Mouse (Mus musculus) neural tube, embryonic 11.5 days (tissue): ENCODE measurements at regions not wholly inside any gene's neighbourhood (a gene's known extent, or its start where the extent isn't known, plus 50 kb on each side); places are given as distances from the start of the nearest gene placed in this dataset.

Source experiments
- ATAC-seq: fragments of 200-750 bp; cut with Nextera tagmentation; 2 replicates; pipeline ENCODE4 v1.8.0; 2017; ENCODE audit warnings: moderate number of reproducible peaks, mild to moderate bottlenecking, moderate TSS enrichment, moderate library complexity; ENCODE audit not compliant: insufficient read depth, low FRiP score, low TSS enrichment
- DNase-seq: peaks from one replicate; pipeline ENCODE4 v3.0.0-alpha.2; 2015; ENCODE audit warnings: low spot score
- H3K27ac ChIP-seq: fragments of 300-500 bp; sonication (generic); 2 replicates; pipeline ENCODE4 v1.5.1; 2014; ENCODE audit warnings: low read depth, mild to moderate bottlenecking, low read length
- H3K27me3 ChIP-seq: fragments of 300-500 bp; sonication (generic); 2 replicates; pipeline ENCODE4 v1.6.1; 2014; ENCODE audit warnings: mild to moderate bottlenecking, low read length, mixed read lengths; ENCODE audit not compliant: control insufficient read depth, insufficient read depth
- H3K36me3 ChIP-seq: fragments of 300-500 bp; sonication (generic); 2 replicates; pipeline ENCODE4 v1.6.1; 2014; ENCODE audit warnings: mild to moderate bottlenecking, low read length, moderate library complexity, mixed read lengths; ENCODE audit not compliant: control insufficient read depth, insufficient read depth
- H3K4me1 ChIP-seq: fragments of 300-500 bp; sonication (generic); 2 replicates; pipeline ENCODE4 v1.6.1; 2014; ENCODE audit warnings: low read length, mixed read lengths; ENCODE audit not compliant: control insufficient read depth, insufficient read depth
- H3K4me2 ChIP-seq: fragments of 300-500 bp; sonication (generic); 2 replicates; pipeline ENCODE4 v1.6.1; 2014; ENCODE audit warnings: low read depth, mild to moderate bottlenecking, moderate library complexity
- H3K4me3 ChIP-seq: fragments of 300-500 bp; sonication (generic); 2 replicates; pipeline ENCODE4 v1.5.1; 2014; ENCODE audit warnings: low read depth, low read length
- H3K9ac ChIP-seq: fragments of 300-500 bp; sonication (generic); 2 replicates; pipeline ENCODE4 v1.6.1; 2014; ENCODE audit warnings: mild to moderate bottlenecking, low read length
- H3K9me3 ChIP-seq: fragments of 300-500 bp; sonication (generic); 2 replicates; pipeline ENCODE4 v1.6.1; 2016; ENCODE audit warnings: low read length; ENCODE audit not compliant: control insufficient read depth
- WGBS: fragments of 180-500 bp; shearing (Covaris S2); extraction: QIAGEN DNeasy Blood & Tissue Kit; methylation state at CpG from one replicate; pipeline ENCODE4 v1.1.7; 2014; 5-methylcytosine and 5-hydroxymethylcytosine counted together

DNA sequence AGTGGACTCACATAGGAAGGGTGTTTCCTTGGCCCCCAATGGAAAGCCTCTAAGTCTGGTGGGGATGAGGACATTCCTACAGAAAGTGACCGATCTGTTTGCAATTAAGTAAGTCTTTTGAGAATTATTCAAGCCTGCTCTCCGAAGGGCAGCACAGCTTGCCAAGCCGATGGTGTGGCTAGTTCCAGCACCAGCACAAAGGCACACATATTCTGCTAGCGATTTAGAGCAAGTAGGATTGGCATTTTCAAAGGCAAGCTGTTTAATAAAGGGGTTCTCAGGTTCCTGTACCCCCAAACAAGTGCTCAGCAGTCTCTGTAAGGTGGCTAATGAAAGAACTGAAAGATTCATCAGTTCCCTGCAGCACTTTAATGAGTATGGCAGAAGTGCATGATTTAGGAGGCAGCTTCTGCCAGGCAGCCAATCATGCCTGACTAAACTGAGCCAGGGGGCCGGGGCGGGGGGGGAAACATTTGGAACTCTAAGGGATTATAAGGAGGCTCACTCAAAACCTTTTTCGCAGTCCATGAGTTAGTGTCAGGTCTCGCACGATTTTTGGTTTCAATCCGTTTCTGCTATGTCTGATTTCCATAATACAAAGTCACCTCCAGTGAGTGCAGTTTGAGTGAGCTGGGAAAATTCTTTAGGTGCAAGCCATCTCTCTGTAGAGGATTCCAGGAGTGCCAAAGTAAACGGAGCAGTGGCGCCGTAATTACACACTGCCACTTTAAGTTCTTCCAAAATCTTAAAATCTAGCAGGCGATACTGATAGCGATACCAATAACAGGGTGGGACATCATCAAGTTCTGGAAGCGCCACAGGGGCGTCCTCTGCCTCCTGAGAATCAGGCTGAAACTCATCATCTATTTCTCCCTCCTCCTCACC lies 609.8 kb upstream of the Vrk2 start:
- WGBS = 80% methylated on average over 17 of the region's 17 CpGs
- no peak overlapping the region for H3K27ac ChIP-seq
- no peaks in the 10 kb centered on the region for H3K9me3 ChIP-seq
- H3K4me3 ChIP-seq = no peak overlapping the region
- DNase-seq (no peak), ATAC-seq (no peak)
- H3K27me3 ChIP-seq = no peaks in the 10 kb centered on the region
- no peaks in the 10 kb centered on the region for H3K4me1 ChIP-seq
- H3K4me2 ChIP-seq = no peak overlapping the region
- H3K9ac ChIP-seq = no peak overlapping the region
- no peaks in the 10 kb centered on the region for H3K36me3 ChIP-seq

DNA sequence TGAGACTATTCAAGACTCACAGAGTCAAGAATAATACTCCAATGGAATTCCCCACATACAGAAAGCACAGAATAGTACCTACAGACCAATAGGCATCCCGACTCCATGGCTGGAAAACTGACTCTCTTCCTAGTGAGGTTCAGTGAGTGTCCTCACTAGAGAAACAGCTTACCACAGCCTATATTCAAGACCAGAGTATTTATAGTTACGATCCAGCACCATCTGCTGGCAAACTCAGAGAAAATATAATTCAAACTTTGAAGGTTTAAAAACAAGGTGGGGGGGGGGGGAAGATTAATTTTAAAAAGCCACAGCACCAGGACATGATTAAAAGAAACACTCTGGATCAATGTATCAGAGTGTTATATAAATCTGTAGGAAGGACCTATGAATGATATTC lies 590.2 kb upstream of the Vrk2 start:
- Histone ChIP-seq H3K9ac (no peak overlapping the region), H3K4me3 (no peak overlapping the region), H3K9me3 (no peaks in the 10 kb centered on the region), H3K27me3 (no peaks in the 10 kb centered on the region), H3K4me2 (no peak overlapping the region), H3K27ac (no peak overlapping the region), H3K36me3 (no peaks in the 10 kb centered on the region), H3K4me1 (no peaks in the 10 kb centered on the region)
- DNase-seq (no peak), ATAC-seq (no peak)
- WGBS = 85% methylated on average over 2 of the region's 2 CpGs

DNA sequence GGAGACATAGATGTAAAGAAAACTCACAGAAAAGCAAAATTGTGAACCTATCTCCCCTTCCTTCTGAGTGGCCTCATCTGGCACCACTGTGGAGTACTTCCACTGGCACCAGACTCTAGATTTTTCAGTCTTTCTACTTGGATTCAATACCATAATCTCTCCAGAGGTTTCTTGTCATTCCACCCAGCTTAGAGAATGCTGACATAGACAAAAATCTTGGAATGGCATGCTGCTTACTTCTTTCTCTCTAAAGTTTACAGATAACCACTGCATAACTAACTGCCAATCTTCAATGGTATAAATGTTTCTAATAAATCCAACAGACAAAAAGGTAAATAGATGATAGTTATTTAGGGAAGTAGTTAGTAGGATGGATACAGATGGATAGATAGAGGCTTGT lies 589.6 kb upstream of the Vrk2 start:
- Histone ChIP-seq H3K36me3 (no peaks in the 10 kb centered on the region), H3K4me1 (no peaks in the 10 kb centered on the region), H3K4me3 (no peak overlapping the region), H3K27me3 (no peaks in the 10 kb centered on the region), H3K27ac (no peak overlapping the region), H3K4me2 (no peak overlapping the region), H3K9ac (no peak overlapping the region), H3K9me3 (no peaks in the 10 kb centered on the region)
- ATAC-seq (no peak), DNase-seq (no peak)

DNA sequence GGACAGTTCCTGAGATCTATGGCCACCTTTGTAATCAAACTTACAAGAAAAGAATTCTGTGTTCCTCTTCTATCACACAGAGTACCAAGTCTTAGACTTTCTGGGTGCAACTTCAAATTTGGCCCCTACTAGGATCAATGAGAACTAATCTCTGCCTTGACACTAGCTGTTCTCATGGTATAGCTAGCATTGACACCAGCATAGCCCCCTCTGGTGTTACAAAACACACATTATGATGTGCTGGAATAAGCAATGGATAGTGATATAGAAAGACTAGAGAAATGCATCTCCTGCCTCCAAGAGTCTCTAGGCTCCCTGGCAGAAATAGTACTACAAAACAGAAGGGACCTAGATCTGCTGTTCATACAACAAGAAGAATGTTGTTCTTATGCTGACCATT lies 566.6 kb upstream of the Vrk2 start:
- Histone ChIP-seq H3K27ac (no peak overlapping the region), H3K4me3 (no peak overlapping the region), H3K27me3 (no peaks in the 10 kb centered on the region), H3K4me1 (no peaks in the 10 kb centered on the region), H3K9ac (no peak overlapping the region), H3K36me3 (no peaks in the 10 kb centered on the region), H3K4me2 (no peak overlapping the region), H3K9me3 (no peaks in the 10 kb centered on the region)
- ATAC-seq = no peak
- DNase-seq = no peak
